Mouse (Mus musculus) spleen, postnatal 4 days (tissue): ENCODE measurements around the gene 1110051M20Rik.

Experiments used
- DNase-seq, 2 experiments: peaks; one replicate each; pipeline ENCODE4 v3.0.0; 2022; ENCODE audit warnings: low spot score in 2 of 2

Gene 1110051M20Rik

GRCm38 (mm10) chr2:91457656-91458251, 13.2 kb upstream of the 1110051M20Rik start:
- no peak for DNase-seq

GRCm38 (mm10) chr2:91457259-91457655, 12.8 kb upstream of the 1110051M20Rik start, which contains the start of gene Lrp4:
Gene Lrp4 (plus strand): TSS chr2:91457511.
- DNase-seq = no peak

GRCm38 (mm10) chr2:91456491-91457100, 12.1 kb upstream of the 1110051M20Rik start:
- DNase-seq = no peak

DNA sequence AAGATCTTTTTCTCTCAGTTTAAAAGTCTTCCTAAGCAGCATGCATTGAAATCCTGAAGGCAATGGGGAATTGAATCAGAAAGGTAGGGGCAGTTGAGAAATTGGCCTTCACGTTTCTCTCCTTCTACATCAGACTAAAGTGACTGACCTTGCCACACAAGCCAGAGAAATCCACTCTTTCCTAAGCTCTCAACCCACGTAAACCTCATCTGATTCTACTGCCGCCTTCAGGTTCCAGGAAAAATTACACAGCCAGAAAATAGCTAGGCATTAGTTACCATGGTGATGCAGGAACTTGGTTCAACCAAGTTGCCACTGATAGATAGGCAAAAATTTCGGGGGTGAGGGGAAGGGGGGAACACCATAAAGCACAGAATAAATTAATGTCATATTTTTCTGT, 11.3 kb upstream of the 1110051M20Rik start:
- no peak for DNase-seq

GRCm38 (mm10) chr2:91454434-91454833, 9.9 kb upstream of the 1110051M20Rik start:
- no peak for DNase-seq

GRCm38 (mm10) chr2:91453231-91454075, 8.9 kb upstream of the 1110051M20Rik start:
- no peak for DNase-seq

- DNase-seq = no peak
Observed at GRCm38 (mm10) chr2:91452658-91453057, 8.2 kb upstream of the 1110051M20Rik start.

- no peak for DNase-seq
Observed at GRCm38 (mm10) chr2:91450316-91450715, 5.8 kb upstream of the 1110051M20Rik start.

GRCm38 (mm10) chr2:91449662-91450061, 5.2 kb upstream of the 1110051M20Rik start:
- no peak for DNase-seq

DNA sequence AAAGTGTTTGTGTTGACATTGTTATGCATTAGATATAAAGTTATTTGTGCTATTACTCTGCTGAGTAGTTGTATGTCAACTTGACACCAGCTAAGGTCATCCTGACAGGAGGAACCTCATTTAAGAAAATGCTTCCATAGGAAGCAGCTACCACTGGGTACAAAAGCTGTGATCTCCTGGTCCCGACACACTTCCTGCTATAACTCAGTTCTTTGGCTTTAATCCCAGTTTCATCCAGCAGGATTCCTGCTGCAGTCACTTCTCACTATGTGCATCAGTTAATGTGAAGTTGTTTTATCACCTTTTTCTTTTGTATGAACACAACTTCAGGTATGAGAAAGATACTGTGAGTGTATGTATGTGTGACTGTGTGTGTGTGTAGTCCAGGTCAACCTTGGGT, 2.3 kb downstream of the 1110051M20Rik start:
- DNase-seq = no peak

GRCm38 (mm10) chr2:91441715-91442114, 2.8 kb downstream of the 1110051M20Rik start:
- DNase-seq = no peak

GRCm38 (mm10) chr2:91440686-91441085, 3.8 kb downstream of the 1110051M20Rik start:
- DNase-seq = no peak

DNA sequence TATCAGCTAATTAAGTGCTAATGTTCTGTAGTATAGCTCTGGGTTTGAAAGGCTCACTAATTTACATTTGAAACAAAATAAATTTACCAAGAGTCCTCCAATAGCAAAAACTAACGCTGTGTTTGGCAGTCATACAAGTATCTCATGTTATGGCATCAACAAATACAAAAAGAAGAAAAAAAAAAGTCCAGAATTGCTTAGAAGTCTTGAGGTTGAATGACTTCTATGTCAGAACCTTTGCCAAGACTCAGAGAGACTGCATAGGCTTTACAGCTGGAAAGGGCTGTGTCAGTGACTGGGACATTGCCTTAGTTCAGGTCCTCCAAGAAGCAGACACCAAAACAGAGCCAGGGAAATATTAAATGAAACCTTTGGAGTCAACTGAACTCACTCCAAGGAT, 4.6 kb downstream of the 1110051M20Rik start:
- DNase-seq = no peak

DNA sequence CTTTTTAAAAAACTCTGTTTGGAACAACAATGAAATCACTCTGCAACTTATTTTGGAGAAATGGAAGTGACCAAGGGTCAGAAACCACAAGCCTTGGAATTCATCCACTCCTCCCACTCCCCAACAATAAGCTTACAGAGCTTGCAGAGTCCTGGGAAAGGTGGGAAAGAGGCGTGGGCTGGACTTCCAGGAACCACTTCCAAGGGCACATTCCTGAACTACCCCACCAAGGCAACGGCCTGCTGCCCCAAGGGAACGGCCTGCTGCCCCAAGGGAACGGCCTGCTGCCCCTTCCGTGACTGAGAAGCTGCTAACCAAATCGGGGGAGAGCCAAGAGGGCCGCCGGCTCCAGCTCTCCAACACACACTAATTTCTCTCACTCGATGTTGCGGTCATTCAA, 5.2 kb downstream of the 1110051M20Rik start:
- DNase-seq = no peak

GRCm38 (mm10) chr2:91437116-91437815, 7.2 kb downstream of the 1110051M20Rik start:
- no peak for DNase-seq

DNA sequence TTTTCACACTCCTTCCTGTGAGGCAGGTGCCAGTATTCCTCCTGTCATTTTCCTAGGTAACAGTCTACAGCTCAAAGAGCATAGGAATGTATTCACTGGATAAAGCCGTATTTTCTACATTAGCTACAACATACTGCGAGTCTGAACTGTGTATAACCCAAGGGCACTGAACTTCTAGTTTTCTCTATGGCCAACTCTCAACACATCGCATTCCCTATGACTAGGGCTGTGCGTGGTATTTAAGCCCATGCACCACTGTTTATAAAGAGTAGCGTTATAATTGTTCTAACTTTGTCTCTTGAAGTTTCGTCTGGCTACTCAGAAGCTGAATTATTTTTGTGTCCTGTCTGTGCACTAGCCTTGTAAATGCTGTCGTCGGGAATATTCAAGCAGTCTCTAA, 7.8 kb downstream of the 1110051M20Rik start:
- DNase-seq = no peak

DNA sequence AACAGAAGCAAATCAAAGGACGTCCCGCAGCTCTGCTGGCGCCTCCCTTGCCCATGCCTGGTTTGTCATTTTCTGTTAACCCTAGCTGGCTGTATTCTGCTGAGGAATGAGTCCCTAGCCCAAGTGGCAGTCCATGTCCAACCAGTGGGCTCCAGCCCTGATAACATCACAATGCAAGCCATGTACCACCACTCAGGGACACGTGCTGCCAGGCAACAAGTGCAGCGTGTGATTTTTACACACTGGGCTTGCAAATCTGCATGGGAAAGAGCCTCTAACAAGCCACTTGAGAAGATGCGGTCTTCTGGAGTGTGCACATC, 13.9 kb downstream of the 1110051M20Rik start:
- no peak for DNase-seq

- DNase-seq = no peak
Observed at GRCm38 (mm10) chr2:91429915-91430599, 14.4 kb downstream of the 1110051M20Rik start.

DNA sequence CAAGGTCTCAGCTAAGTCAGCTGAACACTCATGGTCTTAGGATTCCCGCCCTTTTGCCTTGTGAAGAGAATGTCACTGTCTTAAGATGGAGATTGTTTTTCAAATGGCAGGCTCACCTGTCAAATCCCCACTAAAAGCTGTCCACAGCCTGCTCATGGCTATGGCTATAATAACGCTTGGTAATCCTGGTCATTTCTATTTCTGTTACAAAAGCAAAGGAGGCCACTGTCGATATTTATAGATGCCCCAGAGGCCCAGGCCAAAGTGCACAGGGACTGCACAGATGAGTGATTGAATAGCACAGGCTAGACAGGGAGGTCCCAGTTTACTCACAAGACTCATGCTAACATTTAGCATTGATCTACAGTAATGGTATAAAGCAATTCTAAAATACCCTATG, 15.4 kb downstream of the 1110051M20Rik start:
- DNase-seq = no peak

- no peak for DNase-seq
Observed at GRCm38 (mm10) chr2:91426321-91426720, 18.2 kb downstream of the 1110051M20Rik start.

- DNase-seq = no peak
Observed at GRCm38 (mm10) chr2:91424061-91424720, 20.3 kb downstream of the 1110051M20Rik start.
